Mouse (Mus musculus) intestine, embryonic 16.5 days (tissue): Measurements from ENCODE around the gene Ankdd1a. TPM values are rescaled to one million over a fixed set of nuclear protein-coding genes. Genes with fewer than 3 reads are reported as not detected.

Experiments
- ATAC-seq: fragments of 200-750 bp; cut with Nextera tagmentation; 2 replicates; pipeline ENCODE4 v1.8.0; 2017; ENCODE audit warnings: moderate TSS enrichment, moderate library complexity
- H3K27ac ChIP-seq: fragments of 300-500 bp; sonication (generic); 2 replicates; pipeline ENCODE4 v1.5.1; 2014; ENCODE audit warnings: mild to moderate bottlenecking, low read length
- H3K27me3 ChIP-seq: fragments of 300-500 bp; sonication (generic); replicated peaks from 2 replicates; pipeline ENCODE4 v1.6.1; 2014; ENCODE audit warnings: low read length, control low read depth, mixed read lengths; ENCODE audit not compliant: control insufficient read depth, insufficient read depth
- H3K36me3 ChIP-seq: fragments of 300-500 bp; sonication (generic); 2 replicates; pipeline ENCODE4 v1.6.1; 2014; ENCODE audit warnings: low read length, control low read depth; ENCODE audit not compliant: control insufficient read depth, insufficient read depth
- H3K4me1 ChIP-seq: fragments of 300-500 bp; sonication (generic); 2 replicates; pipeline ENCODE4 v1.6.1; 2014; ENCODE audit warnings: low read length, control low read depth, mixed read lengths; ENCODE audit not compliant: control insufficient read depth, insufficient read depth
- H3K4me2 ChIP-seq: fragments of 300-500 bp; sonication (generic); 2 replicates; pipeline ENCODE4 v1.6.1; 2014; ENCODE audit warnings: low read depth, low read length, control low read depth
- H3K4me3 ChIP-seq: fragments of 300-500 bp; sonication (generic); 2 replicates; pipeline ENCODE4 v1.5.1; 2014; ENCODE audit warnings: mild to moderate bottlenecking, low read length
- H3K9ac ChIP-seq: fragments of 300-500 bp; sonication (generic); 2 replicates; pipeline ENCODE4 v1.6.1; 2014; ENCODE audit warnings: low read depth, low read length
- H3K9me3 ChIP-seq: fragments of 300-500 bp; sonication (generic); 2 replicates; pipeline ENCODE4 v1.6.1; 2016; ENCODE audit warnings: low read length, control low read depth; ENCODE audit not compliant: control insufficient read depth
- WGBS: fragments of 180-500 bp; shearing (Covaris S2); extraction: QIAGEN DNeasy Blood & Tissue Kit; methylation state at CpG from one replicate; pipeline ENCODE4 v1.1.7; 2014; 5-methylcytosine and 5-hydroxymethylcytosine counted together
- polyA plus RNA-seq: library from polyadenylated mRNA; unstranded; fragments of >200 nt; fragmentation: Nextera tagmentation; extraction: Ambion mirVana; gene quantifications from 2 replicates; pipeline ENCODE4 v1.2.1, GENCODE M21; 2015

Gene Ankdd1a
- polyA plus RNA-seq, 1 experiment from 2014 or later, result not detected

DNA sequence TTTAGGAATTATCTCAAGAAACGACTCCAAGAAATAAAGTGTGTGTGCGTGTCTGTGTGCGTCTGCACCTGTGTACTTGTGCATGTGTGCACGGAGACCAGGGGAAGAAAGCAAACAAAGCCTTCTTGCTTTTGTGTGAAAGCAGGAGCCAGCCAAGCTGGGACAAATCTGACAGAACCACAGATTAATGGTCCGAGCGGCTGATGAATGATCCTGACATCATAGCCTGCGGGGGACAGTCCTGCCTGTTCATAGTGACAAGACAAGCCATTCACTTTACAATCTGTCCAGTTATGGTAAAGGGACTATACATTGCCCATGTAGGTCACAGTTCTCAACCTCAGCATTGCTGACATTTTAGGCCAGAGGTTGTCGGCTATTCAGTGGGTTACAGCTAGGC lies 28.3 kb upstream of the Ankdd1a start:
- Histone ChIP-seq H3K27ac (no peak overlapping the region), H3K9me3 (no peaks in the 10 kb centered on the region), H3K27me3 (no peaks in the 10 kb centered on the region), H3K4me3 (no peak overlapping the region), H3K9ac (no peak overlapping the region), H3K4me2 (no peak overlapping the region), H3K4me1 (peaks cover 16% of the 10 kb centered on the region), H3K36me3 (no peaks in the 10 kb centered on the region)
- WGBS, result 75% methylated on average over 8 of the region's 8 CpGs
- no peak for ATAC-seq

GRCm38 (mm10) chr9:65547844-65548243 lies 27.9 kb upstream of the Ankdd1a start:
- H3K36me3 ChIP-seq, result no peaks in the 10 kb centered on the region
- H3K27me3 ChIP-seq, result no peaks in the 10 kb centered on the region
- 0 out of 2 replicates have a peak overlapping the region, but pooled peaks have one; percentile 2 for H3K27ac ChIP-seq
- H3K4me3 ChIP-seq, result no peak overlapping the region
- no peaks in the 10 kb centered on the region for H3K9me3 ChIP-seq
- H3K4me2 ChIP-seq, result no peak overlapping the region
- H3K4me1 ChIP-seq, result peaks cover 16% of the 10 kb centered on the region
- no peak for ATAC-seq
- H3K9ac ChIP-seq, result no peak overlapping the region
- 54% methylated on average over 4 of the region's 4 CpGs for WGBS

- 83% methylated on average over 5 of the region's 5 CpGs for WGBS
These were observed 27.1 kb upstream of the Ankdd1a start for GRCm38 (mm10) chr9:65547111-65547510.

GRCm38 (mm10) chr9:65546413-65546695 lies 26.4 kb upstream of the Ankdd1a start:
- Histone ChIP-seq H3K9ac (no peak overlapping the region), H3K36me3 (no peaks in the 10 kb centered on the region), H3K27ac (peak overlapping the region; percentile 20; the same call in 1 of the 2 replicates), H3K4me1 (peaks cover 18% of the 10 kb centered on the region), H3K4me2 (no peak overlapping the region), H3K27me3 (no peaks in the 10 kb centered on the region), H3K9me3 (no peaks in the 10 kb centered on the region), H3K4me3 (no peak overlapping the region)
- no peak for ATAC-seq
- WGBS, result 61% methylated on average over 4 of the region's 4 CpGs

More at GRCm38 (mm10) chr9:65547111-65547510, 27.1 kb upstream of the Ankdd1a start:
- no peaks in the 10 kb centered on the region for H3K36me3 ChIP-seq
- no peaks in the 10 kb centered on the region for H3K27me3 ChIP-seq
- no peaks in the 10 kb centered on the region for H3K9me3 ChIP-seq
- no peak overlapping the region for H3K27ac ChIP-seq
- no peak for ATAC-seq
- no peak overlapping the region for H3K9ac ChIP-seq
- peaks cover 16% of the 10 kb centered on the region for H3K4me1 ChIP-seq
- no peak overlapping the region for H3K4me3 ChIP-seq
- no peak overlapping the region for H3K4me2 ChIP-seq

DNA sequence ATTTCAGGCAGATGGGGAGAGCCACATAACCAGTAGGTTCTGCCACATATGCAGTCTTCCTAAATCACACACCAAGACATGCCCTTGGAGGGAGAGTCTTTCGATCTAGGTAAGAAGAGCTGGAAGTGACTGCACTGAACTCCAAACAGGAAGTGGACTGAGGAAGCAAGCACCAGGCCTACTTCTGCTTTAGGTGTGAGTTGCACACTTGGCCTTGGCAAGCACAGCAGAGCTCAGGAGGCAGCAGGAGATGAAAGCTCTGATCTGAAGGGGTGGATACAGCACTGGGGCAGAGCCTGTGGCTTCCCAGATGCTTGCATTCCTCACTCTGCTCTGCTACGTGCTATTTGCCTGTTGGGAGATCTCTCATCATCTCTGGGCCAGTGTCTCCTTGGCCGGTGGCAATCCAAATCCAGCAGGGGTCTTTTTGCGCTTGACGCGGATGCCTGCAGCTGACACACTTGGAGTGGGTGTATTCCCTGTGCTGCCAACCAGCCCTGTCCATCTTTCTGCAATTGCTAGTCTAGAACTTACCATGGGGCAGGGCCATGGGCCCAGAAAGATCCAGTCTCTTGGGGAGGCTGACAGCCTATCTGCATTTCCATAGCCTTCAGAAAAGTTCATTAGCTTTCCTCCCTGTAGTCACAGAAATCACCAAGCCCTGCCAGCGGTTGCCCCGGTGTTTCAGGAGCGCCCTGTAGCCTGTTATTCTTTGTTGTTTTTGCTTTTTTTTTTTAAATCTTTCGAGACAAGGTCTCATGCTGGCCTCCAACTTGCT lies 25.8 kb upstream of the Ankdd1a start:
- Histone ChIP-seq H3K9ac (no peak overlapping the region), H3K4me1 (peaks cover 18% of the 10 kb centered on the region), H3K36me3 (no peaks in the 10 kb centered on the region), H3K4me2 (no peak overlapping the region), H3K9me3 (no peaks in the 10 kb centered on the region), H3K4me3 (no peak overlapping the region), H3K27me3 (no peaks in the 10 kb centered on the region), H3K27ac (peak overlapping the region; percentile 20)
- 72% methylated on average over 10 of the region's 10 CpGs for WGBS
- ATAC-seq, result no peak

DNA sequence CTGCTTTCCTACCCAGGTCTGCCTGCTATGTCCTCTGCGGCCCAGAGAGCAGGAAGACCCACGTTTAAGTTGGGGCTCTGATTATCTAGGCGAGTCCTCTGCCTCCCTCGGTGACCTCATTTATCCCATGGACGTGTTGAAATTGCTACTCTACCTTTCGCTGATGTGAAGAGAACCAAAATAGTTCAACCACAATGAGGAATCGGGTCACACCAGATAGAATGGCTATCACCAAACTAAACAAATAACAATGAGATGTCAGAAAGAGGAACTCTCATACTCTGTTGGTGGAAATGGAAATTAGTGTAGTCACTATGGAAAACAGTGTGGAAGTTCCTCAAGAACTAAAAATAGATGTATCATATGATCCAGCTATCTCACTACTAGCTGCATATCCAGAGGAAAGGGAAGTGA lies 22.1 kb upstream of the Ankdd1a start:
- Histone ChIP-seq H3K9me3 (no peaks in the 10 kb centered on the region), H3K4me1 (peaks cover 14% of the 10 kb centered on the region), H3K27ac (peak overlapping the region; percentile 78), H3K4me3 (no peak overlapping the region), H3K36me3 (no peaks in the 10 kb centered on the region), H3K9ac (no peak overlapping the region), H3K4me2 (no peak overlapping the region), H3K27me3 (no peaks in the 10 kb centered on the region)
- 79% methylated on average over 7 of the region's 7 CpGs for WGBS
- ATAC-seq, result peak; percentile 26; the same call in 1 of the 2 replicates

- Histone ChIP-seq H3K27ac (peak overlapping the region; percentile 78), H3K4me3 (no peak overlapping the region), H3K9me3 (no peaks in the 10 kb centered on the region), H3K4me1 (peaks cover 14% of the 10 kb centered on the region), H3K9ac (0 out of 2 replicates have a peak overlapping the region, but pooled peaks have one; percentile 22), H3K36me3 (no peaks in the 10 kb centered on the region), H3K27me3 (no peaks in the 10 kb centered on the region), H3K4me2 (no peak overlapping the region)
- 44% methylated on average over 13 of the region's 13 CpGs for WGBS
- ATAC-seq, result peak; percentile 73
These were observed 21.4 kb upstream of the Ankdd1a start for GRCm38 (mm10) chr9:65541126-65542068.

GRCm38 (mm10) chr9:65539697-65540096 lies 19.7 kb upstream of the Ankdd1a start:
- H3K36me3 ChIP-seq, result no peaks in the 10 kb centered on the region
- H3K27ac ChIP-seq, result no peak overlapping the region
- no peak overlapping the region for H3K4me3 ChIP-seq
- peaks cover 8% of the 10 kb centered on the region for H3K4me1 ChIP-seq
- ATAC-seq, result no peak
- no peaks in the 10 kb centered on the region for H3K9me3 ChIP-seq
- H3K9ac ChIP-seq, result no peak overlapping the region
- 58% methylated on average over 9 of the region's 9 CpGs for WGBS
- no peaks in the 10 kb centered on the region for H3K27me3 ChIP-seq
- no peak overlapping the region for H3K4me2 ChIP-seq

GRCm38 (mm10) chr9:65537901-65538630 lies 18.1 kb upstream of the Ankdd1a start:
- H3K9ac ChIP-seq, result no peak overlapping the region
- no peaks in the 10 kb centered on the region for H3K36me3 ChIP-seq
- no peak overlapping the region for H3K27ac ChIP-seq
- ATAC-seq, result no peak
- WGBS, result 88% methylated on average over 8 of the region's 8 CpGs
- H3K4me1 ChIP-seq, result peaks cover 8% of the 10 kb centered on the region
- no peak overlapping the region for H3K4me2 ChIP-seq
- no peak overlapping the region for H3K4me3 ChIP-seq
- H3K9me3 ChIP-seq, result no peaks in the 10 kb centered on the region
- H3K27me3 ChIP-seq, result no peaks in the 10 kb centered on the region
